Mouse (Mus musculus) heart, postnatal 4 days (tissue): ENCODE data around the gene Cnp. TPM values are rescaled to one million over a fixed set of nuclear protein-coding genes. Genes with fewer than 3 reads are reported as not detected.
"Not testable (repeated sequence)": the region's sequence is repeated elsewhere in the genome, so short reads cannot be mapped to it uniquely, and the experiment has no call there.

ENCODE experiments used
- DNase-seq: peaks from one replicate; pipeline ENCODE4 v3.0.0; 2021
- total RNA-seq, 2 experiments: library from RNA; stranded (reverse); gene quantifications; 2 replicates each; pipeline ENCODE4 v1.2.3; 2021

Gene Cnp
- total RNA-seq, 2 experiments from 2014 or later, result 6.3 to 7.3 TPM

DNA sequence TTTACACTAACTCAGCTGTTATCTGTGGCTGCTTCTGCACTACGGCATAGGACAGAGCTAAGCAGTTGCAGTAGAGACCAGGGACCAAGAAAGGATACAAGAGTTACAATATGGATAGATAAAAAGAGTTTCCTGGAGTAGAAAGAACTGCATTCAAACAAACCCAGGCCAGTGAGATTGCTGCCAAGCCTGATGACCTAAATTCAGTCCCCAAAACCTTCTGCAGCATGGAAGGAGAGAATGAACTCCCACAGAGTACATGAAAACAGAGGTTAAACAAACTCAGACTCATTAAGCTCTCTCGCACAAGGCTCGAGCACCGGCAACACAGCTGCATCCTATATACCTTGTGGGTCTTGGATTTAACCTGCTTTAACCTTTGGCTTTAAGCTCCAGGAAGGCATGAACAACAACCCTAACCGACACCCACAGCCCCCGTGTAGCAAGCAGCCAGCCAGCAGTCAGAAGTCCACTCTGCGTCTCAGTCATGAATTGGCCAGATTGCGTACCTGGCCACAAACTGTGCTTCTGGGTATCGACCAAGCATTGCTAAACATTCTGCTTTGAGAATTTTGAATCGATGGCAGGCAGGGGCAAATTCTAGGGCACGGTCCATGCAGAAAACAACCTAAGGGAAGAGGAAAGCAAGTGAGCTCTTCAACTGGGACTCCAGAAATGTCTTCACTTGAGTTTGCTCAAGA is 17.8 kb downstream of the Cnp start:
- DNase-seq, result no peak

DNA sequence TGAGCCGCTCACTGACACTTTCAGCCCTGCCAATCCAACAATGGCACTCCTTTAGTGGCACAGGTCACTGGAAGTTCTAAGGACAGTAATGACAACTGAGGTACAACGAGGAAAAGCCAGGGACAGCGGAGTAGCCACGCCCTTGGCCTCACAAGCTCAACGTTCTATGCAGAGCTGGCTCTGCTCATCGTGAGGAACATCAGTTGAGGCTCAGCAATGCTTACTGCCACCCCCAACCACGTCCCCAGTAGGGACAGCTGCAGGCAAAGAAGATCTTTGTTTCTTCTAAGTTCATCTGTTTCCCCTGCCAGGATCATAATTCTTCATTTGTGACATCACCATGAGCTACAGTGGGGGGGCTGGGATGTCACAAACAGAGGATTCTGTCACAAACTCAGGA is 19.9 kb downstream of the Cnp start:
- no peak for DNase-seq

DNA sequence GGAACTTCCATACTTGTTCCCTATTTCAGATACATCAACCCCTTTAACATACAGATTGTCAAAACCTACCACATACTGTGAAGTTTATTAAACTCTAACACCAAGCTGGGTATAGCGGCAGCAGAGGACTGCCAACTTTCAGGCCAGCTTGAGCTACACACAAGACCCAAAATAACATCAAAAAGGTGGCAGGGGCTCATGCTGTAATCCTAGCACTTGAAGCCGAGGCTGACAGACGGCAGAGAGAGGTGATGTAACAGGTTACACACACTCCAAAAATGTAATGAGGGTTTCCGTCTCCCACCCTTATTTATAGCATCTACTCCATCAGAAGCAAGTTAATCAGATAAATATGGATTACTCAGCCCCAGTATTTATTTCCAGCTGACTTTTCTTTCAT is 20.8 kb downstream of the Cnp start:
- no peak for DNase-seq

DNA sequence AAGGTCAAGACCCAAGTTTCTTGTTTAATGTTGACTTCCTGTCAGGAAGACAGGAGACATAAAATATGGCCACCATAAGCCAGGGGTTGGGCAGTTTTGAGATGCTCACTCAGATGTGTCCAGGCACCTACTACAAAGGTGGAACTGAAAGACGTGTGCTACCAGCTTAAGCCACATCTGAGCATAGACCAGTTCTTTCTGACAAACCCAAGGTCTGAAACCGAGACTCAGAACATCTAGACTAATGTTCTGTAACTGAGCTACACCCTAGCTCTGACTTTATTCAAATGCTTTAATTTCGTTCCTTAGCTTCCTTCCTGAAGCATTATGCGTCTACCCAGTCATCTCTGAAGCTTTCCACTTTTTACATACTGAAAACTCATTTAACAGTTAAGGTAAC is 23.4 kb downstream of the Cnp start:
- no peak for DNase-seq

DNA sequence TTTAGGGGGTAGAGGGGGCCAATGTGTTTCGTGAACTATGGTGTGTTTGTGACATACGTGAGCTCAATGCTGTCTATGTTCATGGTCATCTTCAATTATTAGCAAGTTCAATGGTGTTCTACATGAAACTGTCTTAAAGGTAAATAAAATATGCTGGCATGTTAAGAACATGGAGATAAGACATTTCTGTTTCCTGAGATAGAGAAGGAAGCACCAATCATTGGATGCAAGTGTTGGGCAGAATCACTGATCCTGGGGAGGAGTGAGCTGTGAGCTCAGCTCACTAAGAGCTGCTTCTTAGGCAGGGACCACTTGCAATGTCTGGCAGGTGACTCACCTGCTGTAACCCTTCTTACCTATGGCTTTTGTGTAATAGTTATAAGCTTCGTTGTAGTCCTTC is 26.7 kb downstream of the Cnp start:
- no peak for DNase-seq

DNA sequence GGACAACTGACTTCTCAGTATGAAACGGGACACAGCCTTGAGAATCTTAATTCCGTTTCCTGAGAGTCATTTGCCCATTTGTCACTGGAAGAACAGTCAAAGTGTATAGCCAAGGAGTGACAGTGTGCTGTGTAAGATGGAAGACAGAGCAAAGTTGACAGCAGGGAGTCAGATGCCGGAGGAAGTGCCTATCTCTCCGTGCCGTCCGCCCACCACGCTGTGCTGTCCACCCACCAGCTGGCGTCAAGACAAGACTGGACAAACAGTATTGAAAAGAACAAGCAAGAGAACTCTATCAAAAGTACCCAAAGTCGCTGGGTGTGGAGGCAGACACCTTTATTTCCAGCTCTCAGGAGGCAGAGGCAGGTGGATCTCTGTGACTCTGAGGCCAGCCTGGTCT is 28.5 kb downstream of the Cnp start:
- DNase-seq, result no peak

DNA sequence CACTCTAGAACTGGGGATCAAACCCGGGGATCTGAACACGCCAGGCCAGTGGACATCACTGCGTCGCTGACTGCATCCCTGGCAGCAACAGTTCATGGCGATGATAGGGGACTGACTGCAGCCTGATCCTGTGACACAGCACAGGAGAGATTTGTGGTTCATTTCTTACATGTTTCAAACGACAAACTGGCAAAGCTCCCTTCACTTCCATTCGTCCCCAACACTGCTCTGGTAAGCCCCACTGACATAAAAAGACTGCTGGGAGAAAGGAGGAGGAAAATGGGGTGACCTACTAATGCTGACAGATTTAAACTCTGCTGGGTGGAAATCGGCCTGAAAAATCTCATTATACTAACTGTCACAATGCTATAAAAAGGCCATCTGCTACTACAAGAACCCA is 29.1 kb downstream of the Cnp start:
- no peak for DNase-seq

DNA sequence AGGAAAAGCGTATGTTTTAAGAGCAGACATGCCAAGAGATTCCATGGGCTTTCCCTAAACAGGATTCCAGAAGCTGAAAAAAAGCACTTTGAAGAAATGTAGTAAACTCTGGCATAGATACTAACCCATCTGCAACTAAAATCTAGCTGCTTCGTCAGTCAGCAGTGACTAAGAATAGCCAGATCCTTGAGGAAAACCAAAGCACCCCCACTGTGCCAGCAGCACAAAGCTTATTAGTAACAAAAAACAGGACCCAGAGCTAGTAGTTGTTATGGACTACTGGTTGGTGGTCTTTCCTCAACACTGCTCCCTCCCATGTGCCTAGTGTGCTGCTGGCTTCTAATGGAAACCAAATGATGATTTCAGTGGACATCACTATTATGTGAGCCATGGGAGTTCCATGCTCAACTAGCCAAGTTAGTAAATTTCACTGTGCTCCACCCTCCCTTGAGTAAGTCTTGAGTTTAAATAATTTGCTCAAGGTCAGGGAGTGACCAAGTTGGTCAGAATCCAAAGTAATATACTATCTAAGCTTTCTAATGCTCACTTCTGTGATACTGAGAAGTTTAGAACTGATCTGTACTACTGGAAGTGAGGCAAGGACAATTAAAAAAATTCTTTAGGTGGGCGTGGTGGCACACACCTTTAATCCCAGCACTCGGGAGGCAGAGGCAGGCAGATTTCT is 29.8 kb downstream of the Cnp start:
- no peak for DNase-seq

DNA sequence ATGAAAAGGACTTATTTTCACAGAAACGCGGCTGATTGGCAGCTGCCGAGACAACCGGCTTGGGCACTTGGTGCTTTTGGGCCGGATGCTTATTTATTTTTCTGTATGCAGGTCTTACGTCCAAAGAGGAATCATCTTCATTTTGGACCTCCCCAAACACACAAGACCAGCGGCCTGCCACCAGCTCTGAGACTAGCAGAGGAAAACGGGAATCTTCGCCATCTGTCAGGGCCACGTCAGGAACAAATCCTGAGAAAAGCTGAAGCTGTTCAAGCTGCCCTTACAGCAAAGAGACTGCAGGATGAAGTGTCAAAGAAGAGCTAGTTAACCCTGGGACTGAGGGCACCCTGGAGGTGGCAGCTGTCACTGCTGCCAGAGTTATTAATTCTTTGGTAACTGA is 30.7 kb downstream of the Cnp start:
- DNase-seq, result no peak

DNA sequence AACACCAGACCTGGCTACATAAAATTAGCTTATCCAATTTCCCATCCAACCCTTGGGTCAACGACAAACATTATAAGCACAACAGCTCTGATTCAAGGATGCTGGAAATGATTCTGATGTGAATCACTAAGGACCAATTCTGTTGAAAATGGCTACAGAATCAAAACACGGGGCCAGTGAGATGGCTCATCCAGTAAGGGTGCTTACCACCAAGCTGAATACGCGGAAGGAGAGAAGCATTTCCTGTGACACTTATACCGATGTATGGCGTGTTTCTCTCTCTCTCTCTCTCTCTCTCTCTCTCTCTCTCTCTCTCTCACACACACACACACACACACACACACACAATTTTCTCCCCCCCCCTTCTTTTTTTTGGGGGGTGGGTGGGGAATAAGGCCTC is 32.4 kb downstream of the Cnp start:
- DNase-seq, result no peak

DNA sequence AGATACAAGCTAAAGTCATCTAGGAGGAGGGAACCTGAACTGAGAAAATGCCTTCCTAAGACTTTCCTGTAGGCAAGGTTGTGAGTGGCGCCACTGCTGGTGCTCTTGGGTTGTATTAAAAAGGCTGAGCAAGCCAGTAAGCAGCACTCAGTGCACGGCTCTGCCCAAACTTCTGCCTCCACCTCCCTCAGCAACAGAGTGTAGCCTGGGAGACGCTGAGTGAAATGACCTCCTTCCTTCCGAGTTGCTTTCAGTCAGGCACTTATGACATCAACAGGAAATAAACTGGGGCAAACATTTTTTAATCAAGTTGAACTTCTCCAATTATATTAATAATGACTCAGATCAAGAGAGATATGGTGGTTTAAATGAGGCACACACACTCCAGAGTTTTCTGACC is 34.1 kb downstream of the Cnp start:
- no peak for DNase-seq

DNA sequence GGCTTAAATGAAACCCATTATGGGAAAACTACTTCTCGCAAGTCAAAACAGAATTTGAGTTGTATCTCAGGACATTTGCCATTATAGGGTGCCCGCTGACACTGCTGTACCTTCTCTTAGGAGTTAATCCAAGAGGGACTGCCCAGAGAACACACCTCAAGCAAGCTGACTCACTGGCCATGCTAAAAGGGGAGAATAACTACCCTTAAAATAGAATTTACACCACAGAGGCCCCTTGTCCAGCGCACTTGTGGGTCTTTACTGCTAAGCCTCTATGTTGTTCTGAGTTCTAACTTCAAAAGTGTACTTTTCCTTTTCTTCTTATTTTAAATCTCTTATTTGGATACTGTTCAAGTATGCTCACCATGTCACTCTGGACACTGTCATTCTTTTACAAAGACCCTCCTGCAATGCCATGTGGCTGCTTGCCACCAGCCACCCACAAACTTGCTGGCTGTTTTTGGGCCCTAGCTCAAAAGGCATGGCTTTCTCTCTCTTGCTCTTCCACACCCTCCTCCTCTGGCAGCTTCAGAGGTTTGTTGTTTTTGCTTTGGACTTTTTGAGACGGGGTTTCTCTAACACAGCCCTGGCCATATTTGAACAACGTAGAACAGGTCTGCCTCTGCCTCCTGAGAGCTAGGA is 34.8 kb downstream of the Cnp start:
- DNase-seq, result no peak

DNA sequence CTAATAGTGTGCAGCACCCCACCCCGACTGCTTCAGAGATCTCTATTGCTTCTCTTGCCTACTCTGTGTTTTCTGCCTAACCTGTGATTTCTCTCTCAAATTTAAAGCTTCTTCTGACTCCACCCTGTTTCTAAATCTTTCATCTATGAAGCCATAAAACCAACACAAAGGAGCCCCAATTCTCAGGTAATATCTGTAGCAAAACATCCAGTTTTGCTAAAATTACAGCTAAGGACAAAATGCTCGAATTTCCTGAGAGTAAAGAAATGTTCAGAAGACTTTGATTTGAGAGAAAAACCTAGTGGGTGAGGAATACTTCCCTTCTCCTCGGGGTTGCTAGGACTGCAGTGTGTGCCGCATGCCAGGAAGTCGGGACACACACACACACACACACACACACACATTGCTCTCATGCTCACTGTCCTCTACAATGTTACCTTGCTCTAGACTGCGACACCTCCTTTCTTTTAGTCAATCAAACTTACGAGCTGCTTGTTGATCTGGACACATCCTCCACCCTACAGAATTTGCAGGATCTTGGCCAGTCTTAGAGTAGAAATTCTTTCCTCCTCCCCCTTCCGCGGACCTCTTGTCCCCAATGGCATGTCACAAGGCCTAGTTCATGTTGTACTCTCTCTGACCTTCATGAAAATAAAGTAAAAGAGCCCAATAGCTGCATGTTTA is 35.4 kb downstream of the Cnp start:
- no peak for DNase-seq

DNA sequence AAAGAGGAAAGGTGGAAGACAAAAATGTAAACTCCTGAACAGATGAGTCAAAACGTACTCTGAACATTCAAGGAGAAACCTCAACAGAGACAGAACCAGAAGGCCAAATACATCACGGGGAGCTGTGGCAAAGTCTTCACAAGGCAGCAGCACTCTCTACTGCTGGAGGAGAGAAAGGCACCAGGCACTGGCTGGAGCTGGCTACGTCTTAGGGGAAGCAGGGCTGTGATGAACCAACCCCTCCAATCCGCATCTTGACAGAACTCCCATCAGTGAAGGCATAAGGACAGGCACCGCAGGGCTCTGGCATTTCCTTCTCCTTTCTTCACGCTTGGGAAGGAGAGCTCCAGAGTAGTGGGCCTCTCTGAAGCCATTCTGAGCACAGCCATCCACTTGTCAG is 36.9 kb downstream of the Cnp start:
- DNase-seq, result no peak

DNA sequence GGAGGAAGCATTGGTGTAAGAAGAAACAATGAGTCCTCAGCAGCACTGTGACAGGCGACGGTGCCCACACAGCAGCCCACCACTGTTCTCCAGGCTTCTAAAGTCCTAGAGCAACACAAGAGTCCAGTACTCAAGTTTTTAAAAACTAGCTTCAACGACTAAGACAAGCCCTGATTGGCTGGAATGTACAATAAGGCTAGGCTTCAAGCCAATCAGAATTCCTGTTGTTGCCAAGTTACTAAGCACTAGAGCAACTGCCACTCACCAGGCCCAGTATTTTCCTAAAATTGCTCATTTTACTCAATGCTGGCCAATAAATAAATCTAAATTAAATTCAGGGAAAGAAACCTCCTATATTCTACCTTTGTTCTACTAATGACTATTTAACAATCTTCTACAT is 38.5 kb downstream of the Cnp start:
- DNase-seq, result no peak

DNA sequence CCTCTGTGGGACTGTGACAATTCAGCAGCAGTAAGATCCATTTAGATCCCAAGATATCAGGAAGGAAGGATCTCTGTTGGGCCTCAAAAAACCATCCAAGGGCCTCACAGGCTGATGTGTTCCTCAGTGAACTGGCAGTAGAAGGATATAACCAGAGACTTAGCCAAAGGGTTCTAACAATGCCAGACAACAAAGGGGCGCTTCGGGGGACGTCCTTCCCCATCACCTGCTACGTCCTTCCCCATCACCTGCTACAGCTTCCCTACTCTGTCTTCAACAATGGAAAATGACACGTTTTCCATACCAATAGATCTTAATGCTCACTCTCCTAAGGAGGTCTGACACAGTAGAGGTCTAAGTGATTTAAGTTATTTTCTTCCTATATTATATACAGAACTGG is 41.6 kb downstream of the Cnp start:
- DNase-seq, result no peak

DNA sequence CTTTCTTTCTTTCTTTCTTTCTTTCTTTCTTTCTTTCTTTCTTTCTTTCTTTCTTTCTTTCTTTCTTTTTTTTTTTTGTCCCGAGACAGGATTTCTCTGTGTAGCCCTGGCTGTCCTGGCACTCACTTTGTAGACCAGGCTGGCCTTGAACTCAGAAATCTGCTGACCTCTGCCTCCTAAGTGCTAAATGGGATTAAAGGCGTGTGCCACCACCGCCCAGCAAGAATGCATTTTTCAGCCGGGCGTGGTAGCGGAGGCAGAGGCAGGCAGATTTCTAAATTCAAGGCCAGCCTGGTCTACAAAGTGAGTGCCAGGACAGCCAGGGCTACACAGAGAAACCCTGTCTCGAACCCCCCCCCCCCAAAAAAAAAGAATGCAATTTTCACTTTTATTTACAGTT is 42.1 kb downstream of the Cnp start:
- DNase-seq, result not testable (repeated sequence)

DNA sequence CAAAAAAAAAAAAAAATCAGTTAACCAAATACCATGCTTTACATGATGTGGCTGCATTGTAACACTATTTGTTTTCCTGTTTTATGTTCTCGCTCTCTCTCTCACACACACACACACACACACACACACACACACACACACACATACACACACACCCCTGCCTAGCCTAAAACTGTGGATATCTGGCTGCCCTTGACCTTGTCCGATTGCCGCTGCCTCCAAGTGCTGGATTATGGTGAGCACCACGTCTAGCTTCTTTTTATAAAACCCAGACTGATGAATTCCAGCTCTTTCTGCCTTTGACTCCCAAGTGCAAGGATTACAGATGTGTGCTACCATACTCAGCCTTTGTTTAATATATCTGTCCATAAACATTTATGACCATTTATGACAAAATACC is 42.8 kb downstream of the Cnp start:
- DNase-seq, result no peak

DNA sequence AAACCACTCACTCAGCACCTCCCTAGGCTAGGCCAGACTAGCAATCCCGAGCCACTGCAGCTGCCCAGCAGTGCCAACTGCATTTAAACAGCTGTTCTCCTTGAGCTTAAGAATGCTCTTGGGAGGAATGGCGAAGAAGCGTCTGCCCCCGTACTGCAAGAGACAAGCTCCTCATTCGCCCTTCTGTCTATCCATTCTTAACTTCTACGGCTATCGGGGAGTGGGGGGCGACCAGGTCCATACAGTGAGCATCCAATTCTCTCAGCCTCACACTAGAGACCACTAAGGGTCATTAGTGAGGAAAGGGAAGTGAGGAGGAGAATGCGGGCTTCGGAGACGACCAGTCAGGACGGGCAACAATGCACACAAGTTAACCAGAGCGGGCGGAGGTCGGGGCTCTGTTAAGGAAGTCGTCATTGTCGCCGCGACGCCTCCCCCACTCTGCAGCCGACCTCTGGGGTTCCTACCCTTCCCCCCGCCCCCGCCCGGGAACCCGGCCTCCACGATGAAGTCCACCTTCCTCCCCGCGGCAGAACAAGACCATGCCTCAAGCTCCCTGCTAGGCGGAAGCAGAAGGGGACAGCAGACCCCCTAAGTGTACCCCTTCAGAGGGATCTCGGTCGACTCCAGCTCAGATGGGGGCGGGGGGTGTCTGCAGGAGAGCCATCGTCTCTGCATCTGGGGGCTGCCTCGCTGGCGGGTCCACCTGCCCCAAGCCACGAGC is 44.2 kb downstream of the Cnp start, which contains the start of gene Nkiras2:
Gene Nkiras2, plus strand, starts transcription at position 484 of the 724 bp plus-strand sequence.
- peak; percentile 77 for DNase-seq

DNA sequence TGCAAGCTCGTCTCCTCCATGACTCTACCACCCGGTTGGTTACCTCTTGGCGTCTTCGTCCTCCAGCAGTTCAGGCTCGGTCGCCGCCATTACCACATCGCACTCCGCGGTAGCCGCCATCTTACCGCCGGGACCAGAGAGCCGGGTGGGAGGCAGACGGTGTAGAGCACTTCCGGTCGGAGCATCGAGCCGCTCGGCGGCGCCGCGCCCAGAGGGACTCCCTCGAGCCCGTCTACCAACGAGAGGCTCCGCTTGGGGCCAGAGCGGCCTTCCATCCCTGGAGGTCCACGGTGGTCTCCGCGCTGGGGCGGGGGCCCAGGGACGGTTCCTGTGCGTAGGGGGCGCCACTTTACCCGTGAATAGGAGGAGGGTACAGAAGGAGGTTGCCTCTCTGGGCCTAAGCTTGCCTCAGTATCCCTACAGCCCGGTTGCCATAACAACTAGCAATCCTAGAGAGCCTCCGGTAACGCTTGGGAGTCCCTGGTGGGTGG is 44.8 kb downstream of the Cnp start:
- peak; percentile 95 for DNase-seq

DNA sequence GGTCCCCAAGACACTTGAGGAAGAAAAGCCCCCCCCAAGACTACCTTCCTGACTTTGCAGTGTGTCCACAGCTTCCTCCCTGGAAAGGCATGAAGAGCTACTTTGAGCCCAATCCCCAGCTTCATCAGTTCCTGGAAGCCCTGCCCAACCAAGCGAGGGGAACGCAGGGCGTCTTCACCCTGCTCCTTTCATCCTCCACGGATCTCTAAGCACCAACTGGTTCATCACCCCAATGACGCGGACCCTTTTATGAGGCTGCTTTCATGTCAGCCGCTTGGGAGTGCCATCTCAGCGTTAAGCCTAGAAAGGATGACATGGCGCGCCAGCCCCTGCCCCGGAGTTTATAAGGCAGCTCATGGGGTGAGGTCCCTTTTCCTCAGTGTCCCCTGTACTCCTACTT is 45.3 kb downstream of the Cnp start, which contains the start of gene Dnajc7:
Gene Dnajc7, minus strand, starts transcription at position 187 of the 400 bp plus-strand sequence.
- DNase-seq, result no peak

DNA sequence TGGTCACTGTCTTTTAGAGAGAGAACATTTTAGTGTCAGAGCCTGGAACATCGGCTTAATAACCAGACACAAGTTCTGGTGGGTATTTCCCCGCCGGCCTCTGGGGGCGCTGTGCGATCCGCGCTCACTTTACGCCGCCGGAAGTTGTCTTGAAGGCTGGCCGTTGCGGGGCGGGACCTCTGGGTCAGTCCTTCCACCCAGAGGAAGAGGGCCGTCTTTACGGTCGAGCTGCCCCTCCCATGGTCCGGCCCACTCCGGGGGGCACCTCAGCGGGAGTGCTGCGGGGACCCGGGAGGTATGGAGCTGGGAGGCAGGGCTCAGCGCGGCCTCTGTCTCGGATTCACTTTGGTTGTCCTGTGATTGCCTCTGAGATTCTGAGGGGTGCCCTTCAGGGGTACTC is 48.0 kb downstream of the Cnp start:
- peak; percentile 96 for DNase-seq
